Mouse (Mus musculus) CH12.LX (cell line): ENCODE measurements at regions not wholly inside any gene's neighbourhood (a gene's known extent, or its start where the extent isn't known, plus 50 kb on each side); places are given as distances from the start of the nearest gene placed in this dataset.

Source experiments
- DNase-seq: peaks from one replicate; pipeline ENCODE4 v3.0.0-alpha.2; 2013; ENCODE audit errors: extremely low read depth
- H3K27ac ChIP-seq: 2 replicates; pipeline ENCODE4 v1.5.1; 2012; ENCODE audit warnings: low read depth, mild to moderate bottlenecking, control low read depth, moderate library complexity; ENCODE audit not compliant: insufficient read depth
- H3K27me3 ChIP-seq: replicated peaks from 2 replicates; pipeline ENCODE3; 2012; ENCODE audit warnings: inconsistent platforms
- H3K36me3 ChIP-seq, 2 experiments: replicated peaks in 1 of 2; 2 replicates each; pipeline versions ENCODE3 to v1.6.1; 2012; ENCODE audit warnings: inconsistent platforms in 1 of 2, low read length in 1 of 2, mild to moderate bottlenecking in 1 of 2, mixed read lengths in 1 of 2, moderate library complexity in 1 of 2; ENCODE audit not compliant: control insufficient read depth in 1 of 2, insufficient read depth in 1 of 2
- H3K4me1 ChIP-seq, 2 experiments: 2 replicates each; pipeline ENCODE4 v1.6.1; 2012; ENCODE audit warnings: inconsistent platforms in 1 of 2, moderate library complexity in 1 of 2; ENCODE audit not compliant: insufficient read depth in 2 of 2, control insufficient read depth in 1 of 2
- H3K4me2 ChIP-seq: 2 replicates; pipeline ENCODE4 v1.6.1; 2012; ENCODE audit warnings: low read depth, mild to moderate bottlenecking, control low read depth; ENCODE audit not compliant: poor library complexity, insufficient read depth, severe bottlenecking
- H3K4me3 ChIP-seq, 3 experiments: fragments of 150-350 bp in 1 of 3; sonication (generic) in 1 of 3; replicated peaks in 1 of 3; 2 replicates each; pipeline versions ENCODE3 to v1.5.1; 2011 to 2012; ENCODE audit warnings: low read depth in 2 of 3, low read length in 2 of 3, mild to moderate bottlenecking in 2 of 3, moderate library complexity in 2 of 3, control low read depth in 1 of 3, improper control_type of control experiment in 1 of 3, inconsistent platforms in 1 of 3, mixed read lengths in 1 of 3; ENCODE audit not compliant: poor library complexity in 1 of 3
- H3K79me2 ChIP-seq: replicated peaks from 2 replicates; pipeline ENCODE4 v1.6.1; 2012; ENCODE audit warnings: mild to moderate bottlenecking, moderate library complexity; ENCODE audit not compliant: control insufficient read depth, poor library complexity, insufficient read depth, severe bottlenecking; ENCODE audit errors: extremely low read depth
- H3K9ac ChIP-seq: 2 replicates; pipeline ENCODE4 v1.6.1; 2012; ENCODE audit warnings: low read depth, mild to moderate bottlenecking, control low read depth, moderate library complexity; ENCODE audit not compliant: insufficient read depth
- H3K9me3 ChIP-seq: replicated peaks from 2 replicates; pipeline ENCODE3; 2012; ENCODE audit warnings: low read length, inconsistent platforms, mixed read lengths
- CHD1 ChIP-seq: IDR thresholded peaks from 2 replicates; pipeline ENCODE4 v1.6.1; 2012; ENCODE audit warnings: low read depth, low read length, improper control_type of control experiment, inconsistent platforms
- E2F4 ChIP-seq: IDR thresholded peaks from 2 replicates; pipeline ENCODE4 v1.6.1; 2011; ENCODE audit warnings: low read depth, low read length, improper control_type of control experiment; ENCODE audit not compliant: insufficient replicate concordance
- ELF1 ChIP-seq: IDR thresholded peaks from 2 replicates; pipeline ENCODE4 v1.6.1; 2014; ENCODE audit warnings: low read depth, mild to moderate bottlenecking, inconsistent platforms, low read length, improper control_type of control experiment
- GABPA ChIP-seq: IDR thresholded peaks from 2 replicates; pipeline ENCODE4 v1.6.1; 2012; ENCODE audit warnings: low read depth, low read length, improper control_type of control experiment, inconsistent platforms; ENCODE audit not compliant: insufficient replicate concordance
- JUND ChIP-seq: conservative IDR thresholded peaks from 2 replicates; pipeline ENCODE4 v1.6.1; 2011; ENCODE audit warnings: low read depth, low read length, improper control_type of control experiment
- MAFK ChIP-seq: IDR thresholded peaks from 2 replicates; pipeline ENCODE4 v1.6.1; 2011; ENCODE audit warnings: low read length, improper control_type of control experiment; ENCODE audit not compliant: insufficient replicate concordance
- MAX ChIP-seq: IDR thresholded peaks from 2 replicates; pipeline ENCODE4 v1.6.1; 2011; ENCODE audit warnings: low read length, improper control_type of control experiment
- MAZ ChIP-seq: IDR thresholded peaks from 2 replicates; pipeline ENCODE4 v1.6.1; 2012; ENCODE audit warnings: low read depth, mild to moderate bottlenecking, inconsistent platforms, low read length, improper control_type of control experiment, moderate library complexity
- MEF2A ChIP-seq: IDR thresholded peaks from 2 replicates; pipeline ENCODE4 v1.6.1; 2014; ENCODE audit warnings: low read depth, mild to moderate bottlenecking, inconsistent platforms, low read length, improper control_type of control experiment, borderline replicate concordance
- MYC ChIP-seq: IDR thresholded peaks from 2 replicates; pipeline ENCODE4 v1.6.1; 2011; ENCODE audit warnings: low read depth, mild to moderate bottlenecking, improper control_type of control experiment, low read length
- NELFE ChIP-seq: IDR thresholded peaks from 2 replicates; pipeline ENCODE4 v1.6.1; 2011; ENCODE audit warnings: low read depth, low read length, improper control_type of control experiment
- NRF1 ChIP-seq: IDR thresholded peaks from 2 replicates; pipeline ENCODE4 v1.6.1; 2014; ENCODE audit warnings: low read depth, mild to moderate bottlenecking, inconsistent platforms, low read length, improper control_type of control experiment, moderate library complexity
- POLR2A ChIP-seq: IDR thresholded peaks from 2 replicates; pipeline ENCODE4 v1.6.1; 2011; ENCODE audit warnings: low read depth, mild to moderate bottlenecking, improper control_type of control experiment, low read length
- POLR2AphosphoS2 ChIP-seq: IDR thresholded peaks from 2 replicates; pipeline ENCODE4 v1.6.1; 2011; ENCODE audit warnings: low read depth, low read length, improper control_type of control experiment
- RAD21 ChIP-seq: IDR thresholded peaks from 2 replicates; pipeline ENCODE4 v1.6.1; 2011; ENCODE audit warnings: low read depth, mild to moderate bottlenecking, low read length, improper control_type of control experiment, moderate library complexity
- SIN3A ChIP-seq: IDR thresholded peaks from 2 replicates; pipeline ENCODE4 v1.6.1; 2012; ENCODE audit warnings: low read length, improper control_type of control experiment, inconsistent platforms
- UBTF ChIP-seq: IDR thresholded peaks from 2 replicates; pipeline ENCODE4 v1.6.1; 2012; ENCODE audit warnings: low read depth, mild to moderate bottlenecking, inconsistent platforms, low read length, improper control_type of control experiment, moderate library complexity
- USF1 ChIP-seq: IDR thresholded peaks from 2 replicates; pipeline ENCODE4 v1.6.1; 2014; ENCODE audit warnings: low read depth, mild to moderate bottlenecking, inconsistent platforms, low read length, improper control_type of control experiment
- USF2 ChIP-seq: conservative IDR thresholded peaks from 2 replicates; pipeline ENCODE4 v1.6.1; 2011; ENCODE audit warnings: low read depth, low read length, improper control_type of control experiment
- ZNF384 ChIP-seq: IDR thresholded peaks from 2 replicates; pipeline ENCODE4 v1.6.1; 2012; ENCODE audit warnings: low read depth, low read length, improper control_type of control experiment, inconsistent platforms
- dilution Hi-C: fragments of 300-500 bp; cut with MboI; formaldehyde crosslinking; loops from 2 replicates; pipeline ENCODE4 v1.14.3; 2020; ENCODE audit warnings: low sequenced_read_pairs; ENCODE audit not compliant: extremely low pct_unique_long_range_greater_than_20kb, extremely low pct_ligation_motif_present
- in situ Hi-C: fragments of 300-500 bp; cut with MboI; formaldehyde crosslinking; loops from 3 replicates; pipeline ENCODE4 v1.14.3; 2019; ENCODE audit warnings: low sequenced_read_pairs, low pct_ligation_motif_present, low pct_unique_long_range_greater_than_20kb, mixed read lengths

DNA sequence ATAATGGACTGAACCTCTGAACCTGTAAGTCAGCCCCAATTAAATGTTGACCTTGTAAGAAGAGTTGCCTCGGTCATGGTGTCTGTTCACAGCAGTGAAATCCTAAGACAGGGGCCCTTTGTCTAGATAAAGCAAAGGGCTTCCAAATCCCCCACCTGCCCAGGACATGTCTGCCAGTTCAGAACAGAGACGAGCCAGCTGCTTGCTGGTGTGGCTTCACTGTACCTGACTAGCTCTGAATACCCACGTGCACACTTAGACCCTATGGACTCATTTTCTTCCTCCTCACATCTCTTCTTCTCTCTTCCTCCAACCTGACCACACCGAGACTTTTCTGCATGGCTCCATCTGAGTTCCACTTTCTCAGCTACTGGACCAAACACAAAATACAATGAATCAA, 87.9 kb upstream of the Nsun2 start:
- no peak overlapping the region for H3K9ac ChIP-seq
- dilution Hi-C loops = no loop called here
- no peaks in the 10 kb centered on the region; a peak in 1 of 4 replicates for H3K4me1 ChIP-seq
- H3K4me3 ChIP-seq = no peak overlapping the region
- H3K4me2 ChIP-seq = no peak overlapping the region
- in situ Hi-C loops = no loop called here
- H3K79me2 ChIP-seq = no peaks in the 10 kb centered on the region
- H3K36me3 ChIP-seq = no peaks in the 10 kb centered on the region
- H3K27me3 ChIP-seq = no peaks in the 10 kb centered on the region
- TF ChIP-seq RAD21 = no peak
- TF ChIP-seq NELFE = no peak
- no peak for TF ChIP-seq UBTF
- no peak for TF ChIP-seq USF1
- TF ChIP-seq MAZ = no peak
- no peak for TF ChIP-seq E2F4
- no peak for TF ChIP-seq MAFK
- TF ChIP-seq JUND = no peak
- TF ChIP-seq MEF2A = no peak
- TF ChIP-seq MYC = no peak
- TF ChIP-seq POLR2AphosphoS2 = no peak
- no peak for TF ChIP-seq MAX
- no peak for TF ChIP-seq SIN3A
- no peak for TF ChIP-seq POLR2A
- TF ChIP-seq USF2 = no peak
- no peak for TF ChIP-seq CHD1
- no peak for TF ChIP-seq ELF1
- TF ChIP-seq ZNF384 = no peak
- TF ChIP-seq GABPA = no peak
- no peak for TF ChIP-seq NRF1
- DNase-seq = no peak
- no peak overlapping the region for H3K27ac ChIP-seq
- no peaks in the 10 kb centered on the region for H3K9me3 ChIP-seq
